Mouse (Mus musculus) lung, postnatal 4 days (tissue): Measurements from ENCODE around the gene Oxct1.

ENCODE experiments used
- DNase-seq, 2 experiments: peaks; one replicate each; pipeline ENCODE4 v3.0.0; 2021

Gene Oxct1

GRCm38 (mm10) chr15:4028960-4029359 is 2.8 kb downstream of the Oxct1 start:
- DNase-seq, result no peak

DNA sequence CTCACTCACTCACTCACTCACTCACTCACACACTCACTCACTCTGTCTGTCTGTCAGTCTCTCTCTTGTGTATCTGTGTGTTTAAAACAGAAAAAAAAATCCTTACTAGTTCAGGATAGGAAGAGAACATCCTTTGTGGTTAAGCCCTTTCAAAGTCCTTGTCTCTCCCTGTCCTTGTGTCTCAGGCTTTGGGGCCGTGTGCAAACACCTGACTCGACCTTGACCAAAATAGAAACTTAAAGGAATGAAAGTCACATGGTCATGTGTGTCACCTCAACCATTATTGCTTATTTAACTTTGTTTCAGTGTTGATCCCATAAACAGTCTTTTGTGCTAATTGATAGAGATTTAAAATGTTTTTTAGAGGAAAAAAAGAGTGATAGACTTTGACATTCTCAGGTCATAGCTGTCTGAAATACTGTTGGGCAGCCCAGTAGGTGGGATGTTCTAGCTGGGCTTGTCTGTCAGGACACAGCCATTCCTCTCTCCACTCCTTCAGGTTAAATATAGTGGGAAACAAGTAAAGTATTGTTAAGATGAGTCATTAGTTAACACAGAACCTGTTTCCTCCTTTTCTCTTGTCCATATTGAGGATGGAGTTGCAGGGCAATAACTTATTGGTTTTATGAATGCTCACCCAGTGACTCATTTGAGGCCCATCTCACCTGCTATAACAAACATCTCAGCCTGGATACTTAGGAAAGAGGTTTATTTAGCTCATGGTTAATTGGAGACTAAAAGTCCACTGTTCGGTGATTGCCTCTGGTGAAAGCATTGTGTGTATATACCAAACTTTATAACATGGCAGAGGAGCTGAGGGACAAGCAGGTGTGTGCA is 7.2 kb downstream of the Oxct1 start:
- no peak for DNase-seq

GRCm38 (mm10) chr15:4042423-4042822 is 16.2 kb downstream of the Oxct1 start:
- DNase-seq, result no peak

GRCm38 (mm10) chr15:4043032-4043471 is 16.9 kb downstream of the Oxct1 start:
- DNase-seq, result peak in 1 of 2 experiments; percentile 36

GRCm38 (mm10) chr15:4056627-4057026 is 30.4 kb downstream of the Oxct1 start:
- no peak for DNase-seq

DNA sequence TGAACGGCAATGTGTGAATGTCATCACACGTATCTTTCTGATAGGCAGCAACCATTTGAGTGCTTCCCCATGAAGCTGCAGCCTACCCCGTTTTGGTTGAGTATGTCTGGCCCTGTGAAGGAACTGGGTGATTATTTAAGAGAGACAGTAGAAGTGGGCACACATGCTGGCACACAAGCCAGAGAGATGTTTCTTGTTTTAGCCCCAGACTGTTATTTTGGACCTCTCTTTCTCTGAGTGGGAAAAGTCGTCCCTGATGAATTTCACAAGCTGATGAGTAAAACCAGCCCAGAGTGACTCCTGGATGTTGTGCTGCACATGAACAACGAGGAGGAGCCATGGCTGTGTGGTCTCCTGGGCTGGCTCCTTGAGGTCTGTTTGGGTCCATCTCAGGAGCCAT is 37.4 kb downstream of the Oxct1 start:
- DNase-seq, result no peak

DNA sequence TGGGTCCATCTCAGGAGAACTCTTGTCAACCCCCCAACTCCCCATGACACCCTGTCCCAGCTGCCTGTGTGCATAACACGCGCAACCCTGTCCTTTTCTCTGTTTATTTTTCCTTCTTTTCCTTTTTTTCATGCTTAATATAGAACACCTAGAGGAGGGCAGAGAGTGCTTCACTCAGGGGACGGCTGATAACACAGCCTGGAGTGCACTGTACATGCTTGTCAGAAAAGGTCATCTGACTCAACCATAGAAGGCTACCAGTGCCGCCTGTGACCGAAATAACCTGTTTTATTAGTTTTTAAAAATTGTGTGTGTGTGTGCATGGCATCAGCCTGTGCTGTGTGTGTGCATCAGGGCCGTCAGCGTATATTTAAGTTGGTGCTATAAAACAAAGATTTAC is 37.8 kb downstream of the Oxct1 start:
- peak in 1 of 2 experiments; percentile 44 for DNase-seq

DNA sequence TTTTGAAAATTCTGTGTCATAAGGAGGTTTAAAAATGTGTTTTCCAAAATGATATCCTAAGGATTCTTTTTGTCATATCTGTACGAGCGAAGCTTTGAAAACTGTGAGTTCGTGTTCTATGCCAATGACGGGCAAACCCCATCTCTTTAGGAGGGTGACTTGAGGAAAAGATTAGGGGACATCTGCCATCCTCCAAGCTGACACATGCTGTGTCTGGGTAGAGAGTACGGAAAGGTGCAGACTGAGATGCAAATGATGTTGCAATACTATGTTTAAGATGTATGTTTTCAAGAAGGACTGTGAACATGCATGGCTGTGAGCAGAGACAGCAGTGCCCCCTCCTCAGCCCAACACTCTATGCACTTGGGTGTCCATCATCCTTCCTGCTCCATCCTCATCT is 38.5 kb downstream of the Oxct1 start:
- DNase-seq, result no peak

DNA sequence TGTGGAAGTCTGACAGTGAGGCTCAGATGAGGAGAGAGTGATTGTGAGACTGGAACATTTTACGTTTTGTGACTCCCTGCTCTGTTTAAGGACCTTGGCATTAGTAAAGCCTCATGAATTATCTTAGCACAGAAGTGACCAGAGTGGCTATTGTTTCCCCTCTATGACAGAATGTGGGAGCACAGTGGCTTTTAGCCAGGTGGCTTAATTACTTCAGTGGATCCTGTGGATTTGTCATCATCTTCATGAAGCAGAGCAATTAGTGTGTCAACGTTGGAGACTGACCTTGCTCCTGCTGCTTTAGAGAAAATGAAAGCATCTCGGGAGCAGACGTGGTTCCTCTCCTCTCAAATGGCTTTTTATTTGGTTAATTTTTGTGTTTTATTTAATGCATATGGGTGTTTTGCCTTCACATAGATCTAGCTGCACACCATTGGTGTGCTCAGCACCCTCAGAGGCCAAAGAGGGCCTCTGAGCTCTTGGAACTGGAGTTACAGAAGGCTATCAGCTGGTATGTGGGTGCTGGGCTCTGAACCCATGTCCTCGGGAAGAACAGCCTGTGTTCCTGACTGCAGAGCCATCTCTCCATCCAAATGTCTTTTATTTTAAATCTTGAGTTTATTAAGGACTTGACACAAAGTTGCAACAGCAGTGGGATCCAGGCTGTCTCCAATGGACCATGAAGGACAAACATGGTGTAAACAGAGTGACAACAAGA is 41.2 kb downstream of the Oxct1 start:
- DNase-seq, result no peak

DNA sequence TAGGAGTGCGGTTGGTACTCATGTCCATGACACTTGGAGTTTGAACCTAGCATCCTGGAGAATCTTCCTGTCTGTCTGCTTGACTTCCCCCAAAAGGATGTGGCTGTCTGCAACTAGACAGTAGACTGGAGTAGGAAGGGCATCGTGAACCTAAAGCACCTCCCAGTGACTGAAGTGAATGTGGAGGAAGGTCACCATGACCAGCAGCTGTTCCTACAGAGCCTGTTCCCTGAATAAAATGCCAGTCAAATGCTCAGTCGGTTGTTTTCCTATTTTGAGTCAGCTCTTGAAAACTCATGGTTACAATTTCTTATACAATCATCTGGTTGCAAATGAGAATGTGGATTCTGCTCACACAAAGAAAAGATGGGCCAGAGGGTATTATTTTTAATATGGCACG is 51.8 kb downstream of the Oxct1 start:
- no peak for DNase-seq

DNA sequence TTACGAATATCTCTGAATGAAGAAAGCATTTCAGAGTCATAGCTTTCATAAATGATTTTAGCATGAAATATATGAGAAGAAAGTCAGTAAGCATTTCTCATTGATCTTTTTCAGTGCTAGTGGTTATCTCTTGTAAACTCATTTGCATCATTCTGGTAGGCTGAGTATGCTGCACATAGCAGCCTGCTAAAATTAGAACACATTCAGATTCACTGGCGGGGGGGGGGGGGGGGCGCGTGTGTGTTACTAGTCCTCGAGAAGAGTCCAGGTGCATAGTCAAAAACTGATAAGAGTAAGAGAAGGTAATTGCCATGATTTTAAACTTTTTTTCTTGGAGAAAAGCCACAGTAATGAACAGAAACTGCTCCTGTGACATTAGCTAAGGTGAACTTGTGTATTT is 52.6 kb downstream of the Oxct1 start:
- DNase-seq, result no peak

DNA sequence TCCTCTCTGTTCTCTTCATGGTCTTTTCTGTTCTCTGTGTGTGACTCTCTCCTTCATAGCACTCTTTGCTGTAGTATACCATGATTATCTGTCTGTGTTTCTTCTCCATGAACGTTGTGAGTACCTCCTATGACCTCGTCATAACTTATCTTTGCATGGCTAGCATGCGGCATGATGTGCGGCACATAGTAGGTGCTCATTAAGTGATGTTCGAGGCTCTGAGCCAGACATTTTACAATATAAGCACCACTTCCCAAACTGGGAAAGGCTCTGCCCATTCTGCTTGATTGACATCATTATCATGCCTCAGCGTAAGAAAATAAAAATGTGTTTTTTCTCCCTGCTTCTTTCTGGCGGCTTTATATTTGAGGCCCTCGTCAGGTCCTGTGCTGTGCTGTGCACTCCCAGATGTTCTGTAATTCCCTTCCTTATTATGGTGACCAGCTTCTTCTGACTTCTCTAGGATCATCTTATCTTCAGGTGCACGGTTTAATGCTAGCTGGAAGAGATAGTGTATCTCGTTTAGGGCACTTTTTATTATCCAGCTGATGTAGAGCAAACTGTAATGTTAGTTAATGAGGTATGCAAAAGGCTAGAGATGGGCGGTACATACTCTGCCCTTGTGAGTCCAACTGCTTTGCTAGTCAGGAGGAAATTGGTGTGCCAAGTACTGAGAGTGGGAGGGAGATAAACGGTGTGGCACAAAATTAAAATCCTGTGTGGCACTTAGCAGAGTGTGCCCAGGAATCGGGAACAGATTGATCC is 53.4 kb downstream of the Oxct1 start:
- no peak for DNase-seq

DNA sequence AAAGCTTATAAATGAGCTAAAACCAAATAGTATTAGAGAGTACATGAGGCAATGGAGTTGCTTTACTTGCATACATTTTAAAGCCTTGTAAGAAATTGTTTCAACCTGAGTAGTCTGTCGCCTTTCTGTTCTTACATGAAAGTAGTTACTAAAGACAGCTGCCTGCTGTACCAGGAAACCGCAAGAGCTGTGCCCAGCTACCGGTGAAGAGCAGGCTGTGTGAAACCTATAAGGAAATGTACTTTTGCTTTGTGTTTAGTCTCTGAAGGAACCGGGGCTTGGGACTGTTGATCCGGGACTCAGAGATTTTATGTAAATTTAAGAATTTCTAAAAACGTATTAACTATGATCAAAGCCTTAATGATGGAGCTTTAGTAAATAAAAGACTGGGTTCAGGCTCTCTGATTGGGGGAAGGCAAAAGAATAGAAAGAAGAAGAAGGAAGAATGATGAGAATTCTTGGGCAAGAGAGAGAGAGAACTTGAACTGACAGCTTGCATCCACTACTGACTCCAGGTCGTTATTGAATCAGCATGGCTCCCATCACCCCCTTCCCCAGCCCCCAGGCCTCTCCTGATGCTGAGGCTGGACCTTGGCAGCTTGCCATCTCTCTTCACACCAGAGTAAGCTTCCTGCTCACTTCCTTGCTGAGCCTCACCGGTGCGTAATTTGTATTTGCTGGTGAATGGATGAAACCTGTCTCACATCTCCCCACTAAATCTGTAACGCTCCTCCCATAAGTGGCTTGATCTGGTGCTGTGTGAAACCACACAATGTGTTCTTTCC is 59.6 kb downstream of the Oxct1 start:
- DNase-seq, result no peak

GRCm38 (mm10) chr15:4087446-4087845 is 61.3 kb downstream of the Oxct1 start:
- no peak for DNase-seq

- no peak for DNase-seq
Measured at GRCm38 (mm10) chr15:4087914-4088313, 61.7 kb downstream of the Oxct1 start.

DNA sequence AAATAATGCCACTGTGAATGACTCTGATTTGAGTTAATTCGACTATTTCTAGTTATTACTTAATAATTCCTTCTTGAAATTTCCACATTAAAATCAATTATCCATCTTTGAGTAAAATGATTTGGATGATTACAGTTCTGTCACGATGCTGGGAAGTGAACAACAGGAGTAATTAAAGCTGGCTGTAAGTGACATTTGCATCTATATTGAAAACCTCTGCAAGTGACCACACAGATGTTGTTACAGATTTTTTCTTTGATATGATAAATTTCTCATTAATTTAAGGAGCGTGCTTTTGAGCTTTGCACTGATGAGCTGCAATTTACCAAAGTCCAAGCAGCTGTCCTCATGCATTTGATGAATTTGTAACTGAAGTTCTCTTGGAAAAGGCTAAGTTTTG is 64.4 kb downstream of the Oxct1 start:
- DNase-seq, result no peak

DNA sequence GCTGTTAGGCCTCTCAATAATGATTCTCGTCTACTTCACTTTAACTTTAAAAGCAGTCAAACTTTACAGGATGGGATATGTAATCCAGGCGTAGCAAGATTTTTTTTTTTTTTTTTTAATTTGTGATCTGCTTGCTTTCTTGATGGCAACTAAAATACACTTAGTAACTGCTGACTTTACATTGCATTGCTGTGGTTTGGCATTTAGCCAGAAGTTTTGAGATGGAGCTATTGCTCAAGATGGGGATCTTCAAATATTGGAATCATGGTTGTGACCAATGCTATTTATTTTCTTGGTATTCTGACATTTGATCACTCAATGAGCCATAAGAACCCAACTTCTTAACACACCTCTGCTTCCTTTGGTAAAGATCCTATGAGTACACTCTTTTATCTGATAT is 66.4 kb downstream of the Oxct1 start:
- no peak for DNase-seq

DNA sequence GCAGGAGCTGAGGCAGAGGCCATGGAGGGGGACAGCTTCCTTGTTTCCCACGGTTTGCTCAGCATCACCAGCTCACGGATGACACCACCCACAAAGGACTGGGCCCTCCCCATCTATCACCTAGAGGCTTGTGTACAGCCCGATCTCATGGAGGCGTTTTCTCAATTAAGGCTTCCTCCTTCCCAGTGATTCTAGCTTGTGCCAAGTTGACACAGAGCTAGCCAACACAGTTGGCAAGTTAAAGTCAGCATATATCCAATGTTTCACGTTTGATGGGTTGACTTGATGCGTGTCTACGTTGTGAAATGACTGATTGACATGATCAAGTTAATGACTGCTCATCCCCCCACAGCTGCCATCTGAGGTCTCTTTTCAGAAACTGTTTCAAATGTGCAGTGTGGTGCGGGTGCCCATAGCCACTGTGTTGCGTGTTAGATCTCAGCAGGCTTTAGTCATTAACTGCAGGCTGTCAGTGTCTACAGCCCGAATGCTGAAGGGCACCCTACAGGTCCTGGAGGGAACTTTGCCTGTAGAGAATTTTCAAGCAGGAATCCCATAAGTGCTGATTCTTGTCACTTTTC is 74.2 kb downstream of the Oxct1 start:
- DNase-seq, result no peak

GRCm38 (mm10) chr15:4101025-4101424 is 74.8 kb downstream of the Oxct1 start:
- DNase-seq, result no peak

DNA sequence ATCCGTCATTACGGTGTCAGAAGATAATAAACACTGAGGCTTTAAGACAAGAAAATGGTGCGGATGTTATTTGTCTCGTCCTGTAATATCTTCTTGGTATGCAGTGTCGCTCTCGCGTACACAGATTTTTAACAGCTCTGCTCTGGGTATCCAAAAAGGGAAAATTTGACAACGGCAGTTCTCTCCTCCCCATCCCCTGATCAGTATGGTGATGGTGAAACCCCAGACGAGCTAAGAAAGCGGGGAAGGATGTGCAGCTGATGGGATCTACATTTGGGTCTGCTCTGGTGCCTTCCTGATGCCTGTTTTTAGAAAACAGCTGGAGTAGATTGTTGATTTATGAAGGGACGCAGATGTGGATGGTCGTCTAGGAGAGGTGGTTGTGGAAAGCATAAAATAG is 78.1 kb downstream of the Oxct1 start:
- DNase-seq, result no peak

- no peak for DNase-seq
Measured at GRCm38 (mm10) chr15:4105498-4105897, 79.3 kb downstream of the Oxct1 start.

GRCm38 (mm10) chr15:4119962-4120361 is 93.8 kb downstream of the Oxct1 start:
- no peak for DNase-seq
